8 mouse cellular contexts compared by ENCODE assay signal in the genomic region with DNA sequence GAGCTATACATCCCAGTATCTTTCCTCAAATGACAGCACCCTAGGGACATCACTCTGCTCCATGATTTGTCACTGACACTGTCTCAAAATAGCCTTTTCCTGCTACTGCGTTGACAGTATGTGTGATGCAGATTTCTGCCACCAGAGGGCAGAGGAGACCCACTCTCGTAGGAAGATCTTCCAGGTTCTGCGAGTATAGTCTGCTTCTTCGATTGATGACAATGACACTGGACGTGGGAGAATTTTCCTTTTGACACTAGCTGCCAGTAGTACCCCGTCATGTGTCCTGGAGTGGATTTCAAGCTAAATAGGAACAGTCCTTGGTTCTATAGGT. TPM values are rescaled to one million over a fixed set of nuclear protein-coding genes. Genes with fewer than 3 reads are reported as not detected.
DNase-seq lines count a peak whose midpoint lies in the region; ATAC-seq and TF ChIP-seq lines count a peak whose summit lies in the region.

No protein-coding gene starts in this region.

- no peaks in the 10 kb centered on the region for H3K4me1 ChIP-seq in CH12.LX (ENCODE audit: control insufficient read depth in 1 of 2, insufficient read depth in 2 of 2)
- no peaks in the 10 kb centered on the region for H3K4me1 ChIP-seq in kidney, embryonic 16.5 days (ENCODE audit: insufficient read depth, low read length)
- no peaks in the 10 kb centered on the region for H3K4me1 ChIP-seq in limb, embryonic 14.5 days (ENCODE audit: control insufficient read depth, insufficient read depth, low read length)
- H3K4me1 ChIP-seq in neural tube, embryonic 11.5 days (ENCODE audit: control insufficient read depth, insufficient read depth, low read length) = no peaks in the 10 kb centered on the region

- dilution Hi-C loops in CH12.LX (cut with MboI; ENCODE audit: extremely low pct_ligation_motif_present, extremely low pct_unique_long_range_greater_than_20kb, low sequenced_read_pairs) = no loop called here

- TF ChIP-seq EP300 in CH12.LX (IDR thresholded peaks at IDR 0.05; ENCODE audit: low read length) = no peak

- no peak overlapping the region for H3K27ac ChIP-seq in CH12.LX (ENCODE audit: insufficient read depth, low read depth)
- H3K27ac ChIP-seq in kidney, embryonic 16.5 days (ENCODE audit: low read length) = no peak overlapping the region
- H3K27ac ChIP-seq in limb, embryonic 14.5 days (replicated peaks; ENCODE audit: low read depth, low read length) = no peak overlapping the region
- no peak overlapping the region for H3K27ac ChIP-seq in neural tube, embryonic 11.5 days (ENCODE audit: low read depth, low read length)

- DNase-seq in CH12.LX (ENCODE audit: extremely low read depth) = peak; percentile 45
- DNase-seq in adipocyte (ENCODE audit: low spot score) = peak; percentile 77
- DNase-seq in embryo, embryonic 10 days (ENCODE audit: low spot score) = peak; percentile 89
- peak; percentile 58 to 67 for DNase-seq in gastrocnemius, postnatal 4 days (ENCODE audit: low spot score in 2 of 2)
- DNase-seq in limb, embryonic 14.5 days (ENCODE audit: low spot score) = peak; percentile 81
- peak; percentile 80 for DNase-seq in neural tube, embryonic 11.5 days (ENCODE audit: low spot score)
- DNase-seq in thymus, postnatal 4 days = peak; percentile 76

- no peaks in the 10 kb centered on the region for H3K79me2 ChIP-seq in CH12.LX (replicated peaks; ENCODE audit: control insufficient read depth, extremely low read depth, insufficient read depth, poor library complexity, severe bottlenecking)

- no peaks in the 10 kb centered on the region for H3K27me3 ChIP-seq in CH12.LX (replicated peaks)
- no peaks in the 10 kb centered on the region for H3K27me3 ChIP-seq in kidney, embryonic 16.5 days (ENCODE audit: insufficient read depth, low read length)
- H3K27me3 ChIP-seq in limb, embryonic 14.5 days (ENCODE audit: control insufficient read depth, insufficient read depth, low read length) = no peaks in the 10 kb centered on the region
- no peaks in the 10 kb centered on the region for H3K27me3 ChIP-seq in neural tube, embryonic 11.5 days (ENCODE audit: control insufficient read depth, insufficient read depth, low read length)

- no peaks in the 10 kb centered on the region for H3K36me3 ChIP-seq in CH12.LX (replicated peaks in 1 of 2; ENCODE audit: control insufficient read depth in 1 of 2, insufficient read depth in 1 of 2, low read length in 1 of 2)
- no peaks in the 10 kb centered on the region for H3K36me3 ChIP-seq in kidney, embryonic 16.5 days (ENCODE audit: insufficient read depth, low read length)
- H3K36me3 ChIP-seq in limb, embryonic 14.5 days (ENCODE audit: control insufficient read depth, insufficient read depth, low read length) = no peaks in the 10 kb centered on the region
- no peaks in the 10 kb centered on the region for H3K36me3 ChIP-seq in neural tube, embryonic 11.5 days (ENCODE audit: control insufficient read depth, insufficient read depth, low read length)

- H3K9me3 ChIP-seq in CH12.LX (replicated peaks; ENCODE audit: low read length) = peaks cover 13% of the 10 kb centered on the region
- no peaks in the 10 kb centered on the region for H3K9me3 ChIP-seq in kidney, embryonic 16.5 days (ENCODE audit: low read length)
- H3K9me3 ChIP-seq in limb, embryonic 14.5 days (ENCODE audit: control insufficient read depth, low read length) = no peaks in the 10 kb centered on the region
- H3K9me3 ChIP-seq in neural tube, embryonic 11.5 days (ENCODE audit: control insufficient read depth, low read length) = no peaks in the 10 kb centered on the region

- peak; percentile 15; the same call in 1 of the 2 replicates for ATAC-seq in kidney, embryonic 16.5 days (ENCODE audit: low FRiP score, low TSS enrichment)
- ATAC-seq in limb, embryonic 14.5 days (ENCODE audit: low FRiP score, low read depth) = no peak
- peak; percentile 58 for ATAC-seq in neural tube, embryonic 11.5 days (ENCODE audit: insufficient read depth, low FRiP score, low TSS enrichment)

- in situ Hi-C loops in CH12.LX (cut with MboI; ENCODE audit: low pct_ligation_motif_present, low pct_unique_long_range_greater_than_20kb, low sequenced_read_pairs) = loop anchor here (25.0 kb wide), 1 partner anchor 589 kb away; the partner anchor contains the start of gene Alg10b

- no peak overlapping the region for H3K4me2 ChIP-seq in CH12.LX (ENCODE audit: insufficient read depth, low read depth, poor library complexity, severe bottlenecking)
- no peak overlapping the region for H3K4me2 ChIP-seq in kidney, embryonic 16.5 days (replicated peaks; ENCODE audit: low read depth, low read length)
- H3K4me2 ChIP-seq in limb, embryonic 14.5 days (replicated peaks; ENCODE audit: low read depth, low read length, severe bottlenecking) = no peak overlapping the region
- no peak overlapping the region for H3K4me2 ChIP-seq in neural tube, embryonic 11.5 days (ENCODE audit: low read depth)

- H3K9ac ChIP-seq in CH12.LX (ENCODE audit: insufficient read depth, low read depth) = no peak overlapping the region
- H3K9ac ChIP-seq in kidney, embryonic 16.5 days (replicated peaks; ENCODE audit: low read length) = no peak overlapping the region
- no peak overlapping the region for H3K9ac ChIP-seq in limb, embryonic 14.5 days (ENCODE audit: low read depth, low read length, severe bottlenecking)
- H3K9ac ChIP-seq in neural tube, embryonic 11.5 days (ENCODE audit: low read length) = no peak overlapping the region

- TF ChIP-seq POLR2A in CH12.LX (IDR thresholded peaks at IDR 0.05; ENCODE audit: low read depth, low read length) = no peak
- no peak for TF ChIP-seq POLR2A in limb, embryonic 14.5 days (IDR thresholded peaks at IDR 0.05; ENCODE audit: borderline replicate concordance, extremely low read depth, insufficient read depth, insufficient read length)

- H3K4me3 ChIP-seq in CH12.LX (replicated peaks in 1 of 3; ENCODE audit: low read depth in 2 of 3, low read length in 2 of 3, poor library complexity in 1 of 3) = no peak overlapping the region
- H3K4me3 ChIP-seq in kidney, embryonic 16.5 days (ENCODE audit: low read length) = no peak overlapping the region
- no peak overlapping the region for H3K4me3 ChIP-seq in limb, embryonic 14.5 days (replicated peaks; ENCODE audit: low read length)
- no peak overlapping the region for H3K4me3 ChIP-seq in neural tube, embryonic 11.5 days (ENCODE audit: low read depth, low read length)

- 8% methylated on average over 6 of the region's 6 CpGs for WGBS in kidney, embryonic 16.5 days
- 13% methylated on average over 6 of the region's 6 CpGs for WGBS in limb, embryonic 14.5 days
- WGBS in neural tube, embryonic 11.5 days = 18% methylated on average over 6 of the region's 6 CpGs

- TF ChIP-seq RAD21 in CH12.LX (IDR thresholded peaks at IDR 0.05; ENCODE audit: low read depth, low read length) = peak; percentile 76

- peak; percentile 82 to 85 for TF ChIP-seq CTCF in CH12.LX (conservative IDR thresholded peaks at IDR 0.05 in 1 of 2, IDR thresholded peaks at IDR 0.05 in 1 of 2; ENCODE audit: low read depth in 2 of 2, low read length in 2 of 2)

TF ChIP-seq in CH12.LX, 34 proteins besides CTCF, POLR2A, EP300 and RAD21:
- no peak for TF ChIP-seq MXI1 (IDR thresholded peaks at IDR 0.05; ENCODE audit: low read depth, low read length)
- TF ChIP-seq SMC3 (IDR thresholded peaks at IDR 0.05; ENCODE audit: low read depth, low read length) = peak; percentile 69

RNA-seq across cellular contexts. Expression of gene Rabl2, which starts 31.9 kb away (rescaled TPM):
- total RNA-seq in CH12.LX (2012; rRNA removed) (2.7 and 3.4 TPM in 2 replicates), CH12.LX (2014; rRNA removed) (2.6 and 2.9 TPM in 2 replicates)
- polyA plus RNA-seq in CH12.LX (2012; ENCODE audit: insufficient read length, low read depth) = 5.8 and 8.7 TPM in 2 replicates
- total RNA-seq in gastrocnemius, postnatal 4 days (2021) = 10 to 100 TPM in 1 of 2 experiments, 1 to 10 TPM in 1; 8.1 to 10.2 TPM
- polyA plus RNA-seq in kidney, embryonic 16.5 days (2015; fragmentation: Nextera tagmentation; extraction: Ambion mirVana) = 56.1 and 59.5 TPM in 2 replicates
- 69.2 and 69.6 TPM in 2 replicates for polyA plus RNA-seq in limb, embryonic 14.5 days (2012; rRNA removed)
- polyA plus RNA-seq in limb, embryonic 14.5 days (2014; fragmentation: Nextera tagmentation; extraction: Ambion mirVana) = 42.4 and 51.1 TPM in 2 replicates
- 96.7 and 104 TPM in 2 replicates for polyA plus RNA-seq in neural tube, embryonic 11.5 days (2014; fragmentation: Nextera tagmentation; extraction: Ambion mirVana)

RNA-seq across cellular contexts. Expression of gene Acr, which starts 55.5 kb away (rescaled TPM):
- total RNA-seq in CH12.LX (2012; rRNA removed) (not detected in 2 replicates), CH12.LX (2014; rRNA removed) (not detected in 2 replicates)
- not detected in 2 replicates for polyA plus RNA-seq in CH12.LX (2012; ENCODE audit: insufficient read length, low read depth)
- under 1 TPM; 0.49 to 0.54 TPM for total RNA-seq in gastrocnemius, postnatal 4 days (2021)
- 0.15 TPM in 1 of 2 replicates, not detected in the other for polyA plus RNA-seq in kidney, embryonic 16.5 days (2015; fragmentation: Nextera tagmentation; extraction: Ambion mirVana)
- 1.4 and 2.5 TPM in 2 replicates for polyA plus RNA-seq in limb, embryonic 14.5 days (2012; rRNA removed)
- 0.21 and 0.61 TPM in 2 replicates for polyA plus RNA-seq in limb, embryonic 14.5 days (2014; fragmentation: Nextera tagmentation; extraction: Ambion mirVana)
- 0.40 TPM in 1 of 2 replicates, not detected in the other for polyA plus RNA-seq in neural tube, embryonic 11.5 days (2014; fragmentation: Nextera tagmentation; extraction: Ambion mirVana)
